Mouse (Mus musculus) midbrain, embryonic 12.5 days (tissue): ENCODE measurements around the gene Olfr699. TPM values are rescaled to one million over a fixed set of nuclear protein-coding genes. Genes with fewer than 3 reads are reported as not detected.

Source experiments
- polyA plus RNA-seq: library from polyadenylated mRNA; unstranded; fragments of >200 nt; fragmentation: Nextera tagmentation; extraction: Ambion mirVana; gene quantifications from 2 replicates; pipeline ENCODE4 v1.2.1, GENCODE M21; 2016

The Olfr699 gene
- polyA plus RNA-seq, 1 experiment from 2014 or later: not detected

Other genes with a start within 250 kb of the Olfr699 start
- gene Olfr693, start 112.6 kb downstream of the Olfr699 start, polyA plus RNA-seq: not detected in 2 replicates
- not detected in 2 replicates for gene Olfr694, start 101.4 kb downstream of the Olfr699 start, polyA plus RNA-seq
- not detected in 2 replicates for gene Olfr695, start 76.8 kb downstream of the Olfr699 start, polyA plus RNA-seq
- gene Olfr697, start 50.8 kb downstream of the Olfr699 start, polyA plus RNA-seq: not detected in 2 replicates
- not detected in 2 replicates for gene Olfr698, start 37.8 kb downstream of the Olfr699 start, polyA plus RNA-seq
- not detected in 2 replicates for gene Olfr700, start 15.6 kb upstream of the Olfr699 start, polyA plus RNA-seq
- gene Olfr701, start 20.9 kb upstream of the Olfr699 start, polyA plus RNA-seq: not detected in 2 replicates
- not detected in 2 replicates for gene Olfr702, start 40.7 kb upstream of the Olfr699 start, polyA plus RNA-seq
- not detected in 2 replicates for gene Olfr703, start 50.2 kb upstream of the Olfr699 start, polyA plus RNA-seq
- gene Olfr704, start 70.0 kb upstream of the Olfr699 start, polyA plus RNA-seq: not detected in 2 replicates
- gene Olfr705, start 83.7 kb upstream of the Olfr699 start, polyA plus RNA-seq: not detected in 2 replicates
- gene Olfr706, start 95.0 kb upstream of the Olfr699 start, polyA plus RNA-seq: not detected in 2 replicates
- gene Olfr707, start 108.0 kb upstream of the Olfr699 start, polyA plus RNA-seq: not detected in 2 replicates
- not detected in 2 replicates for gene Olfr1532-ps1, start 114.8 kb upstream of the Olfr699 start, polyA plus RNA-seq
- gene Olfr709-ps1, start 139.0 kb upstream of the Olfr699 start, polyA plus RNA-seq: not detected in 2 replicates
- not detected in 2 replicates for gene Olfr710, start 155.1 kb upstream of the Olfr699 start, polyA plus RNA-seq
- not detected in 2 replicates for gene Olfr6, start 170.7 kb upstream of the Olfr699 start, polyA plus RNA-seq
- not detected in 2 replicates for gene Olfr711, start 182.3 kb upstream of the Olfr699 start, polyA plus RNA-seq
- gene Olfr2, start 212.9 kb upstream of the Olfr699 start, polyA plus RNA-seq: not detected in 2 replicates
- not detected in 2 replicates for gene Olfr713, start 238.0 kb upstream of the Olfr699 start, polyA plus RNA-seq